25 mouse cellular contexts compared by ENCODE assay signal in genomic region chr12:45644180-45644579, GRCm38 (mm10).
A peak's percentile ranks its signal among the peaks of the same experiment; 100 is the strongest.
DNase-seq lines count a peak whose midpoint lies in the region; ATAC-seq and TF ChIP-seq lines count a peak whose summit lies in the region.
"Had no signal": no experiment of that assay in that cellular context is flagged by ENCODE, and none has a peak within 500 bp of the region (broad histone marks: within the 10 kb centered on the region; RNA-seq: fewer than 3 reads in every experiment).

No protein-coding gene starts in this region.

- H3K27ac ChIP-seq in embryonic fibroblast, embryonic 13.5 days (ENCODE audit: insufficient read depth, low read length), result peak overlapping the region; percentile 52; the same call in 1 of the 2 replicates
- no peak overlapping the region for H3K27ac ChIP-seq in intestine, postnatal 0 days (ENCODE audit: low read depth, low read length)
- H3K27ac ChIP-seq: embryonic facial prominence, embryonic 10.5 days; embryonic facial prominence, embryonic 12.5 days; forebrain, embryonic 10.5 days; forebrain, embryonic 12.5 days had no signal

- no peak for TF ChIP-seq POLR2A in embryonic fibroblast, embryonic 13.5 days (IDR thresholded peaks at IDR 0.05; ENCODE audit: low read depth, low read length)

- H3K4me1 ChIP-seq in embryonic fibroblast, embryonic 13.5 days (ENCODE audit: control insufficient read depth, insufficient read depth, low read length), result no peaks in the 10 kb centered on the region; the same call in 1 of the 2 replicates
- no peaks in the 10 kb centered on the region for H3K4me1 ChIP-seq in intestine, postnatal 0 days (replicated peaks; ENCODE audit: control insufficient read depth, insufficient read depth, low read length)
- H3K4me1 ChIP-seq: embryonic facial prominence, embryonic 10.5 days; embryonic facial prominence, embryonic 12.5 days; forebrain, embryonic 10.5 days; forebrain, embryonic 12.5 days had no signal

- intact Hi-C loops in left cerebral cortex, postnatal 36 days (cut with DNase I), result no loop called here

- no peak overlapping the region for H3K4me2 ChIP-seq in intestine, postnatal 0 days (replicated peaks; ENCODE audit: low read depth)
- H3K4me2 ChIP-seq: embryonic facial prominence, embryonic 12.5 days; forebrain, embryonic 12.5 days had no signal

- no peaks in the 10 kb centered on the region for H3K9me3 ChIP-seq in intestine, postnatal 0 days (ENCODE audit: control insufficient read depth)
- H3K9me3 ChIP-seq: embryonic facial prominence, embryonic 10.5 days; embryonic facial prominence, embryonic 12.5 days; forebrain, embryonic 10.5 days; forebrain, embryonic 12.5 days; G1E had no signal

- DNase-seq in 3134 (ENCODE audit: extremely low read depth, insufficient read length, low spot score) (peak; percentile 60), 416B (ENCODE audit: low read depth) (peak; percentile 26)
- peak; percentile 40 for DNase-seq in Muller cell, postnatal 12 days (ENCODE audit: inconsistent ontology term)
- DNase-seq in layer of hippocampus, adult 8-10 months (ENCODE audit: low spot score in 2 of 2), result no peak
- DNase-seq in left cerebral cortex, postnatal 36 days (ENCODE audit: low spot score in 2 of 2), result no peak
- DNase-seq: adrenal gland, adult 2 months; adrenal gland, postnatal 10 days; adrenal gland, postnatal 25 days; cerebellum, adult 11-12 months; cerebellum, adult 2 months; cerebellum, adult 9-10 months; cerebellum, postnatal 10 days; cerebellum, postnatal 25 days had no signal

- no peak for ATAC-seq in intestine, postnatal 0 days
- ATAC-seq: CD4-positive, CD25-positive, alpha-beta regulatory T cell, adult 4 months; forebrain, embryonic 14.5 days; forebrain, embryonic 16.5 days had no signal

- no peaks in the 10 kb centered on the region for H3K27me3 ChIP-seq in intestine, postnatal 0 days (replicated peaks; ENCODE audit: control insufficient read depth, insufficient read depth, low read length)
- H3K27me3 ChIP-seq: CH12.LX; embryonic facial prominence, embryonic 12.5 days; forebrain, embryonic 12.5 days had no signal

- H3K36me3 ChIP-seq in intestine, postnatal 0 days (ENCODE audit: control insufficient read depth, insufficient read depth), result no peaks in the 10 kb centered on the region
- H3K36me3 ChIP-seq: embryonic facial prominence, embryonic 10.5 days; embryonic facial prominence, embryonic 12.5 days; forebrain, embryonic 10.5 days; forebrain, embryonic 12.5 days; G1E had no signal

- H3K4me3 ChIP-seq in embryonic fibroblast, embryonic 13.5 days (ENCODE audit: insufficient read depth, low read length), result no peak overlapping the region
- no peak overlapping the region for H3K4me3 ChIP-seq in intestine, postnatal 0 days (ENCODE audit: low read depth, low read length)
- H3K4me3 ChIP-seq: embryonic facial prominence, embryonic 10.5 days; embryonic facial prominence, embryonic 12.5 days; erythroblast, embryonic 14.5 days; forebrain, embryonic 10.5 days; forebrain, embryonic 12.5 days had no signal

- 74% methylated on average over 2 of the region's 2 CpGs for WGBS in intestine, postnatal 0 days

- no peak overlapping the region for H3K9ac ChIP-seq in intestine, postnatal 0 days (ENCODE audit: low read depth, low read length)
- H3K9ac ChIP-seq: embryonic facial prominence, embryonic 12.5 days; forebrain, embryonic 12.5 days had no signal

- TF ChIP-seq CTCF in embryonic fibroblast, embryonic 13.5 days (IDR thresholded peaks at IDR 0.05; ENCODE audit: borderline replicate concordance, insufficient read depth, low read length), result no peak
- no peak for TF ChIP-seq CTCF in intestine, postnatal 0 days (IDR thresholded peaks at IDR 0.05; ENCODE audit: low read depth)

Comparison
In these comparisons a context has a peak if more than half of its experiments do, and no peak if none do; other contexts are left out.
1. DNase-seq: peak in 3134 (single experiment), 416B (single experiment) and Muller cell, postnatal 12 days (single experiment); none in layer of hippocampus, adult 8-10 months (0 of 2) and left cerebral cortex, postnatal 36 days (0 of 2).